ENCODE assay signal across 24 mouse cellular contexts in genomic region chr9:31404311-31404710, GRCm38 (mm10). TPM values are rescaled to one million over a fixed set of nuclear protein-coding genes. Genes with fewer than 3 reads are reported as not detected.
"Had no signal": no experiment of that assay in that cellular context is flagged by ENCODE, and none has a peak within 500 bp of the region (broad histone marks: within the 10 kb centered on the region; RNA-seq: fewer than 3 reads in every experiment).

No protein-coding gene starts in this region.

- H3K27me3 ChIP-seq: liver, embryonic 13.5 days; midbrain, embryonic 12.5 days; midbrain, embryonic 15.5 days; neural tube, embryonic 13.5 days; stomach, embryonic 15.5 days had no signal

- DNase-seq: kidney, adult 2 months; kidney, postnatal 25 days; liver, embryonic 13.5 days; lung, adult 2 months; lung, postnatal 14 days; retina, postnatal 1 day; right cerebral cortex, postnatal 25 days; spleen, adult 18-20 months; thymus, postnatal 25 days had no signal

- ATAC-seq: midbrain, embryonic 15.5 days had no signal

- H3K9me3 ChIP-seq: liver, embryonic 13.5 days; midbrain, embryonic 12.5 days; midbrain, embryonic 15.5 days; neural tube, embryonic 13.5 days; stomach, embryonic 15.5 days had no signal

- H3K27ac ChIP-seq: kidney, postnatal 0 days; liver, embryonic 13.5 days; macrophage; midbrain, embryonic 12.5 days; midbrain, embryonic 15.5 days; neural tube, embryonic 13.5 days; stomach, embryonic 15.5 days had no signal

- H3K9ac ChIP-seq: liver, embryonic 13.5 days; midbrain, embryonic 12.5 days; midbrain, embryonic 15.5 days; neural tube, embryonic 13.5 days; stomach, embryonic 15.5 days had no signal

- H3K4me1 ChIP-seq: liver, embryonic 13.5 days; midbrain, embryonic 12.5 days; midbrain, embryonic 15.5 days; neural tube, embryonic 13.5 days; stomach, embryonic 15.5 days had no signal

- H3K4me3 ChIP-seq: liver, embryonic 13.5 days; midbrain, embryonic 12.5 days; midbrain, embryonic 15.5 days; myocyte; neural tube, embryonic 13.5 days; stomach, embryonic 15.5 days had no signal

- H3K4me2 ChIP-seq: liver, embryonic 13.5 days; midbrain, embryonic 12.5 days; midbrain, embryonic 15.5 days; neural tube, embryonic 13.5 days; stomach, embryonic 15.5 days had no signal

RNA-seq across cellular contexts. Expression of gene Tmem45b, which starts 60.0 kb away (rescaled TPM):
- total RNA-seq: layer of hippocampus, adult 8-10 months; layer of hippocampus, postnatal 14 days; left cerebral cortex, postnatal 25 days; megakaryocyte, adult 5-6 weeks; monocyte, adult 5-6 weeks; neutrophil, adult 5-6 weeks had no signal
- polyA plus RNA-seq: limb, embryonic 11.5 days; limb, embryonic 14.5 days; liver, embryonic 13.5 days; macrophage; midbrain, embryonic 12.5 days; myocyte had no signal
